Mouse (Mus musculus) hindbrain, embryonic 10.5 days (tissue): ENCODE measurements around the gene Rnf5. TPM values are rescaled to one million over a fixed set of nuclear protein-coding genes. Genes with fewer than 3 reads are reported as not detected.

Experiments
- DNase-seq: peaks from one replicate; pipeline ENCODE4 v3.0.0-alpha.2; 2017; ENCODE audit warnings: low spot score
- H3K27ac ChIP-seq: fragments of 300-500 bp; sonication (generic); 2 replicates; pipeline ENCODE4 v1.5.1; 2016; ENCODE audit warnings: mild to moderate bottlenecking, moderate library complexity
- H3K27me3 ChIP-seq: fragments of 300-500 bp; sonication (generic); 2 replicates; pipeline ENCODE4 v1.6.1; 2016; ENCODE audit warnings: mild to moderate bottlenecking; ENCODE audit not compliant: poor library complexity, insufficient read depth, severe bottlenecking
- H3K36me3 ChIP-seq: fragments of 300-500 bp; sonication (generic); 2 replicates; pipeline ENCODE4 v1.6.1; 2016; ENCODE audit warnings: mild to moderate bottlenecking, moderate library complexity
- H3K4me1 ChIP-seq: fragments of 300-500 bp; sonication (generic); replicated peaks from 2 replicates; pipeline ENCODE4 v1.6.1; 2016; ENCODE audit warnings: mild to moderate bottlenecking
- H3K4me3 ChIP-seq: fragments of 300-500 bp; sonication (generic); 2 replicates; pipeline ENCODE4 v1.5.1; 2016; ENCODE audit warnings: mild to moderate bottlenecking, moderate library complexity
- H3K9me3 ChIP-seq: fragments of 300-500 bp; sonication (generic); 2 replicates; pipeline ENCODE4 v1.6.1; 2016; ENCODE audit warnings: mild to moderate bottlenecking, moderate library complexity
- WGBS: fragments of 180-500 bp; shearing (Covaris S2); methylation state at CpG from one replicate; pipeline ENCODE4 v1.1.7; 2016; 5-methylcytosine and 5-hydroxymethylcytosine counted together
- polyA plus RNA-seq: library from polyadenylated mRNA; unstranded; fragments of >200 nt; fragmentation: Nextera tagmentation; extraction: Ambion mirVana; gene quantifications from 2 replicates; pipeline ENCODE4 v1.2.1, GENCODE M21; 2016

Gene Rnf5
- 202 and 223 TPM in 2 replicates for polyA plus RNA-seq

DNA sequence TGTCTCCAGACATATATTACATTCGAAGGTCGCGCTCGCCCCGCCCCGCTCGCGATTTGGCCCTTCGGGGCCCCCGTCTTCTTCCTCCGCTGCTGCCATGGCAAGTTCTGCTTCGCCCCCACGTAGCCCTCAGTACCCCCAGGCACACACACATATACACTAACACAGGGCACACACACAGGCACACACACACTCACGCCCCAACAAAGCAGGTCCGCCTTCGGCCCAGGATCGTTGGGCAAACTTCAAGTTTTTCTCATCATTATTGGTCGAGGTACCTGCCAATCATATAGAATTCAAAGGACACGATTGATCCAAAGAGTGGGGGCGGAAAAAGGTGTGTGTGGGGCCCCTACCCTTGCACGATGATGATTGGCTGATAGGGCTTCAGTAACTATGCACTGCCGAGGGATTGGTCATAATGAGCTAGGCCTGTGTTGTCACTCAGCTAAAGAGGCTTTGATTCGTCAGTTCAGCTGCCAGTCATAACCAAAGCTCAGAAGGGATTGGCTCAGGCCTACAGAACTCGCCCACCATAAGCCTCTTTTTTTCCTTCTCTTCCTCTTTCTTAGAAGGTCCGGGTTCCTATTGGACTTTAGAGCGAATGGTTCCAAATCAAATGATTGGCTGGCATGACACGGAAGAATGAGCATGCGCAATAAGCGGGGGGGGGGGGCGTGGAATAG is at the start of gene Rnf5:
Rnf5 (minus strand) TSS at position 316 of the 686 bp plus-strand sequence.
- H3K4me1 ChIP-seq: peaks cover 70% of the 10 kb centered on the region
- under 1% methylated on average over 30 of the region's 30 CpGs for WGBS
- H3K9me3 ChIP-seq: no peaks in the 10 kb centered on the region

DNA sequence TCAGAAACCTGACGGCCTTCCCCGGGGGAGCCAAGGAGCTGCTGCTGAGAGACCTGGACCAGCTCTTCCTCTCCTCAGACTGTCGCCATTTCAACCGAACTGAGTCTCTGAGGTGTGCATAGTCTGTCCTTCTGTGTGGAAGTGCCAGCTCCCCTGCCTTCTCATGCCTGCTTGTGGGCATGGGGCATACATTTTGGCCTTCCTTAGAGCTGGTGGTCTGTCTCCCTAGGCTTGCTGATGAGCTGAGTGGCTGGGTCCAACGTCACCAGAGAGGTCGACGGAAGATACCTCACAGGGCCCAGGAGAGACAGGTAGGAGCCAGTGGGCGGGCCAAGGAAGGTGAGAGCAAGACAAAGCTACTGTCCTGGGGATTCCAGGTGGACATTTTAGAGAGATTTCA is 49.5 kb upstream of the Rnf5 start:
- Histone ChIP-seq H3K4me1 (peaks cover 43% of the 10 kb centered on the region), H3K27ac (no peak overlapping the region), H3K36me3 (peaks cover 73% of the 10 kb centered on the region), H3K4me3 (no peak overlapping the region), H3K27me3 (no peaks in the 10 kb centered on the region), H3K9me3 (no peaks in the 10 kb centered on the region)
- no peak for DNase-seq
- 92% methylated on average over 8 of the region's 8 CpGs for WGBS

More for the DNA sequence above, at the start of gene Rnf5:
- no peak for DNase-seq
- Histone ChIP-seq H3K27ac (peak within 1 kb of the TSS; percentile 97), H3K27me3 (no peaks in the 10 kb centered on the region), H3K36me3 (peaks cover 42% of the 10 kb centered on the region), H3K4me3 (peak within 1 kb of the TSS; percentile 100)

DNA sequence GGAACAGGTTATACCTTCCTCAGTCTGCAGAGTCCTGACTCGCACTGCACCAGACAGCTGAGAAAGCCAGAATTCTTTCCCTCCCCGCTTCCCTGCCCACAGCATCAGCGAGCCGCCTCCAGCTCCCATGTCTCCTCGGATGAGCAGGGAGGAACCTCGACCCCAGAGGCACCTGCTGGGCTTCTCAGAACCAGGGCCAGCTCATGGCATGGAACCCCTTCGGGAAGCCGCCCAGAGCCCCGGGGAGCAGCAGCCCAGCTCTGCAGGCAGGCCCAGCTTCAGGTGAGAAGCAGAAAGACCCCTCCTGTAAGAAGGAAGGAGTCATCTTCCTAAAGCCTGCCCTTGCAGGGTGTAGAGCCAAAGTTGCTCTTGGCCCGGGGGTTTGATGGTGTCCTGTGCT is 49.1 kb upstream of the Rnf5 start:
- 93% methylated on average over 10 of the region's 10 CpGs for WGBS
- peaks cover 46% of the 10 kb centered on the region for H3K4me1 ChIP-seq
- H3K36me3 ChIP-seq: peaks cover 73% of the 10 kb centered on the region
- DNase-seq: no peak
- no peak overlapping the region for H3K4me3 ChIP-seq
- H3K27me3 ChIP-seq: no peaks in the 10 kb centered on the region
- H3K9me3 ChIP-seq: no peaks in the 10 kb centered on the region
- H3K27ac ChIP-seq: no peak overlapping the region

DNA sequence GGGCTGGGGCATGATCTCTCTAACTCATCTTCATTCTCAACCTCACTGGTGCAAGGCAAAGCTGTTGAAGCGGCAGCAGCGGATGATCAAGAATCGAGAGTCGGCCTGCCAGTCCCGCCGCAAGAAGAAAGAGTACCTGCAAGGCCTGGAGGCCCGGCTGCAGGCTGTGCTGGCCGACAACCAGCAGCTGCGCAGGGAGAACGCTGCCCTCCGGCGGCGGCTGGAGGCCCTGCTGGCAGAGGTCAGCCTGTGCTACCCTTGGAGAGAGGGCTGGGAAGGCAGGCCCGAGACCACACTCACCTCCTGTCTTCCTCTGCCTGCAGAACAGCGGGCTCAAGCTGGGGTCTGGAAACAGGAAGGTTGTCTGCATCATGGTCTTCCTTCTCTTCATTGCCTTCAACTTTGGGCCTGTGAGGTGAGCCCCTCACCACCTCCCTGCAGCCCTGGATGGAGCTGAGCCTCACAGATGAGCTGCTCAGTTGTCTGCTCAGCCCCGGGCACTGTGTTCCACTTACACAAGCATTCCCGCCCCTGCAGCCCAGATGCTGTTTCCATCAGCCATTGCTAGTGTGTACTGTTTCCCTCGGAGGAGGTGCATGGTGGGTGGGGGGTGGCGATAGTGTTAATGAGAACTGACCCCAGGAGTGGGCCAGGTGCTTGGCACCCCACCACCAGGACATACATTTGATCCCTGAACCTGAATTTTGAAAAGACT is 48.2 kb upstream of the Rnf5 start:
- Histone ChIP-seq H3K4me3 (0 out of 2 replicates have a peak overlapping the region, but pooled peaks have one; percentile 21), H3K27me3 (no peaks in the 10 kb centered on the region), H3K27ac (no peak overlapping the region), H3K4me1 (peaks cover 41% of the 10 kb centered on the region), H3K36me3 (peaks cover 73% of the 10 kb centered on the region), H3K9me3 (no peaks in the 10 kb centered on the region)
- WGBS: 54% methylated on average over 19 of the region's 19 CpGs
- DNase-seq: peak; percentile 60

DNA sequence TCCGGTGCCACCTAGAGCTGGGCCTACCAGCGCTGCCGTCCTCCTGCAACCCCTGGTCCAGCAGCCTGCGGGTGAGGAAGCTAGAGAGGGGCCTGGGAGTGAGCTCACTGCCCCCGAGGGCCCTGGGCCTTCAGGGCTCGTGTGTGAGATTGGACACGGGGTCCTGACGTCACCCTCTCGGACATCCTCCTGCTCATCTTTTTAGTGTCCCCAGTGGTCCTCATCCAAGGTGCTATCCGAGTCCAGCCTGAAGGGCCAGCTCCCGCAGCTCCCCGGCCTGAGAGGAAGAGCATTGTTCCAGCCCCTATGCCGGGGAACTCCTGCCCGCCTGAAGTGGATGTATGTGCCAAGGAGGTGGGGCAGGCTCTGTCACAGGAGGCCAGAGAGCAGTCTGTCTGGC is 47.3 kb upstream of the Rnf5 start:
- Histone ChIP-seq H3K36me3 (peaks cover 79% of the 10 kb centered on the region), H3K27me3 (no peaks in the 10 kb centered on the region), H3K27ac (no peak overlapping the region), H3K4me3 (no peak overlapping the region), H3K9me3 (no peaks in the 10 kb centered on the region), H3K4me1 (peaks cover 40% of the 10 kb centered on the region)
- WGBS: 91% methylated on average over 14 of the region's 14 CpGs
- DNase-seq: no peak

DNA sequence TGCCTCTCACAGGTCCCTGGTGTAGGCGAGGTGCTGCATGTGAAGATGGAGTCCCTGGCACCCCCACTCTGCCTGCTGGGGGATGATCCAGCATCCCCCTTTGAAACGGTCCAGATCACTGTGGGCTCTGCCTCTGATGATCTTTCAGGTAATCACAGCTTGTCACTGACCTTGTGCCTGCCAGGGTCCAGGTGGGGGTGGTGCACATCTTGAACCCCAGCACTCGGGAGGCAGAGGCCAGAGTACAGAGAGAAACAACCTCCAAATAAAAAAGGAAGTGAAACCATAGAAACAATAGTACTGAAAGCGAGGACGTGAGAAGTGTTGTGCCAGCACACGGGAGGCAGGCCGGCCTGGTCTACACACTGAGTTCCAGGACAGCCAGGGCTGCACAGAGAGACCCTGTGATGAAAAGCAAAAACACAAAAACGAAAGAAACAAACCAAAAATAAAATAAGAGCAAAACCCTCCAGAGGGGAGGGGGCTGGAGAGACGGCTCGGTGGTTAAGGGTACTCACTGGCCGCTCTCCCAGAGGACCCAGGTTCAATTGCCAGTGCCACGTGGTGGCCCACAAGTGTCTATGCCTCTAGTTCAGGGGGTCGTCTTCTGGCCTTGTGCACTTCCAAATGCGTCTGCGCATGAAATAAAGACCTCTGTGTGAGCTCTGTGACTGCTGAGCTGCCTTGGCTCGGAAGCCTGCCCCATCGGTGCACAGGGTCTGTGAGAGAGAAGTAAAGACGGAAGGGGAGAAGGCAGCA is 45.8 kb upstream of the Rnf5 start:
- no peak overlapping the region for H3K4me3 ChIP-seq
- peaks cover 69% of the 10 kb centered on the region for H3K36me3 ChIP-seq

DNA sequence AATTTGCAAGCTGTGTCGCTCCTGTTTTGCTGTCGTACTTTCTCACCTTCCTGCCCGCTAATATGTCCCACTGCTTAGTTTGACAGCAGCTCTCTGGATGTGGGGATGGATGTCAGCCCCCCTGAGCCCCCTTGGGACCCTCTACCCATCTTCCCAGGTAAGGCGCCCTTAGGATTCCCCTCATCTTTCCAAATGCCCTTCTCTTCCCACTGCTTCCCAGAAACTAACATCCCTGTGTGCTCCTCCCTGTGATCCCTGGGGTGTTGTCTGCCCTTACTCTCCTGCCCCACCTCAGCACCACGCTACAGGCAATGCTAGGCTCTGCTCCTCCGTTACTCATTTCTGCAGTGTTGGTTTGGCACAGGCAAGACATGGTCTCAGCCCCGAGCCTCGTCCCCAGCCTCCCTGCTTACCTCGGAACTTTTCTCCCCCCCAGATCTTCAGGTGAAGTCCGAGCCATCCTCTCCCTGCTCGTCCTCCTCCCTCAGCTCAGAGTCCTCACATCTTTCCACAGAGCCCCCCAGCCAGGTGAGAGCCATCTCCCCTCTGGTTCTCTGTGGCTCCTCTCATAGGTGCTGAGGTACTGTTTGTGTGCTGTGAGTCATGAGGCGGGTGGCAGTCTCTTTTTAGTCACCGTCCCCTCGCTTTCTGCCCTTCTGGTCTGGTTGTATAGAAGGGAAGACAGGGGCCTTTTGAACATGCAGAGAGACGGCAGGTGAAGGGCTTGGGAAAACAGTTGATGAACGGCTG is 44.8 kb upstream of the Rnf5 start:
- no peaks in the 10 kb centered on the region for H3K27me3 ChIP-seq
- H3K4me1 ChIP-seq: peaks cover 41% of the 10 kb centered on the region
- no peaks in the 10 kb centered on the region for H3K9me3 ChIP-seq
- H3K4me3 ChIP-seq: peak overlapping the region; percentile 98
- no peak overlapping the region for H3K27ac ChIP-seq
- H3K36me3 ChIP-seq: peaks cover 59% of the 10 kb centered on the region
- DNase-seq: no peak
- WGBS: 85% methylated on average over 16 of the region's 16 CpGs

More for the DNA sequence above, 45.8 kb upstream of the Rnf5 start:
- DNase-seq: no peak
- Histone ChIP-seq H3K27ac (no peak overlapping the region), H3K27me3 (no peaks in the 10 kb centered on the region), H3K9me3 (no peaks in the 10 kb centered on the region), H3K4me1 (peaks cover 44% of the 10 kb centered on the region)
- WGBS: 88% methylated on average over 18 of the region's 18 CpGs

DNA sequence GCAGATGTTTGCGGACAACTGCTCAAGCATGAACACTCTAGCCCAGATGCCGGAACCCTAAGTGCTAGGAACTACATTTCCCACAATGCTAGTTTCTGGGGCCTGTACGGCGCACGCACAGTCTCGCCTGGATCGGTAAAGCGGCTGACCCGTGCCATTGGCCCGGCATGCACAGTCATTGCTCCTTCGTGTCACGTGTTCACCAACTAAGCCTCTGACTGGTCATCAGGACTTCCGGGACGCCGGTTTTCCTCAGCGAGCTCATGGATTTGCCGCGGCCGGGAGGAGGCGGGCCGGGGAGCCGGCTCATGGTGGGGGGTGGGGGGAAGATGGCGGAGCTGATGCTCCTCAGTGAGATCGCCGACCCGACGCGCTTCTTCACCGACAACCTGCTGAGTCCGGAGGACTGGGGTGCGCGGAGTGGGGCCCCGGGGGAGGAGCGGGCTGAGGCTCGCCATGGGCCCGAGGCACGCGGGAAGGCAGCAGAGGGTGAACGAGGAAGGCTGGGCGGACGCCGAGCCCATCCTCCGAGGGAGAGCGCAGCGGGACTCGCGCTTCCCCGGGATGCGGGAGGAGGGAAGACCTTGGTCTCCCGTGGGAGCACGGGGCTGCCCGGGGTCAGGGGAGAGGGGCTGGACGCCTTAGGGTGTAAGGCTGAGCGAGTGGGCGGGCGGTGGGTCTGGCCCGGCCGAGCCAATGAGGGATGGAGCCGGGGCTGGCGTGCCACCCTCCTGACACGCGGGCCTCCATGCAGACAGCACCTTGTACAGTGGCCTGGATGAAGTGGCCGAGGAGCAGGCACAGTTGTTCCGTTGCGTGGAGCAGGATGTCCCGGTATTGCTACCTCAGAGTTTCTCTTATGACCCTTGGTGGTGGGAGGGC is 43.7 kb upstream of the Rnf5 start, which contains the start of gene Atf6b:
Atf6b (plus strand) TSS at position 241 of the 882 bp plus-strand sequence.
- 1% methylated on average over 66 of the region's 66 CpGs for WGBS
- peak within 1 kb of the TSS; percentile 98 for H3K4me3 ChIP-seq
- peaks cover 41% of the 10 kb centered on the region for H3K4me1 ChIP-seq
- peak; percentile 97 for DNase-seq
- peaks cover 47% of the 10 kb centered on the region for H3K36me3 ChIP-seq
- H3K27me3 ChIP-seq: no peaks in the 10 kb centered on the region
- peak within 1 kb of the TSS; percentile 96 for H3K27ac ChIP-seq
- H3K9me3 ChIP-seq: no peaks in the 10 kb centered on the region

DNA sequence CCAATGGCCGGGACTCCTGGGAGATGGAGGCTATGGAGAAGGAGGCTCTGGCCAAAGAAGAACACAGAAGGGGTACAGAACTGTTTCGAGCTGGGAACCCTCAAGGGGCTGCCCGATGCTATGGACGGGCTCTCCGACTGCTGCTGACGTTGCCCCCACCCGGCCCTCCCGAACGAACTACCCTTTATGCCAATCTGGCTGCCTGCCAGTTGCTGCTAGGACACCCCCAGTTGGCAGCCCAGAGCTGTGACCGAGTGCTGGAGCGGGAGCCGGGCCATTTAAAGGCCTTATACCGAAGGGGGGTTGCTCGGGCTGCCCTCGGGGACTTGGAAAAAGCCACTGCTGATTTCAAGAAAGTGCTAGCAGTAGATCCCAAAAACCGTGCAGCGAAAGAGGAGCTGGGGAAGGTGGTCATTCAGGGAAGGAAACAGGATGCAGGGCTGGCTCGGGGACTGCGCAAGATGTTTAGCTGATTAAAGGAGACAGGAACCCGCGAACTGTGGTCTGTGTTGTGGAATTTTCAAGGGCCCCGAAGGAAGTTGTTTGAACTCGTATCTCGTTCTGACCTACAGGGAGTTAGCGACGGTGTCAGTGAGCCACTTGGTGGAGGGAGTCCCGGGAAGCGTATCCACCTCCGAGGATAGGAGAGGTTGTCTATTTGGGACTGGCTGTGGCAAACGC is 42.5 kb upstream of the Rnf5 start:
- H3K4me1 ChIP-seq: peaks cover 48% of the 10 kb centered on the region
- H3K9me3 ChIP-seq: no peaks in the 10 kb centered on the region
- H3K27ac ChIP-seq: no peak overlapping the region
- no peak for DNase-seq
- H3K36me3 ChIP-seq: peaks cover 36% of the 10 kb centered on the region
- H3K27me3 ChIP-seq: no peaks in the 10 kb centered on the region
- peak overlapping the region; percentile 98 for H3K4me3 ChIP-seq
- 94% methylated on average over 30 of the region's 30 CpGs for WGBS

DNA sequence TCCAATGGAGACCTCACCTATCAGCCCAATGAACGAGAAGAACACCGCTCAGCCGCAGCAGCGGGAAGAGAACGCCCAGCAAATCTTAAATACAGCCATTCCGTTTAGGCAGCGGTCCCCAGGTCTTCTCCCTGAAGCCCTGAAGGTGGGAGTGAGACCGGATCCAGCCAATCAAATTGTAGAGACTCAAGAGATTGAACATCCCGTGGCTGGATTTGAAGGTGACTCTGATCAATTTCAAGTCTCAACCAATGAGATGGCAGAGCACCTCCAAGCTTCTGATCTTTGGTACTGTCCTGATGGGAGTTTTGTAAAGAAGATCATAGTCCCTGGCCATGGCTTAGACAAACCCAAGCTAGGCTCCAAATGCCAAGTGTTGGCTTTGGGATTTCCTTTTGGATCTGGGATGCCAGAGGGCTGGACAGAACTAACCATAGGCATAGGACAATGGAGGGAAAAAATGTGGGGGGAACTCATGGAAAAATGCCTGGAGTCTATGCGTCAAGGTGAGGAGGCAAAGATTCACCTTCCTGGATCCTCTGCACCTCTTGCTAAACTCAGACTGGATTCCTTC is 41.9 kb upstream of the Rnf5 start:
- Histone ChIP-seq H3K9me3 (no peaks in the 10 kb centered on the region), H3K27me3 (no peaks in the 10 kb centered on the region), H3K36me3 (peaks cover 29% of the 10 kb centered on the region), H3K4me1 (peaks cover 54% of the 10 kb centered on the region), H3K27ac (peak overlapping the region; percentile 87), H3K4me3 (peak overlapping the region; percentile 70)
- WGBS: 44% methylated on average over 10 of the region's 10 CpGs
- DNase-seq: no peak

DNA sequence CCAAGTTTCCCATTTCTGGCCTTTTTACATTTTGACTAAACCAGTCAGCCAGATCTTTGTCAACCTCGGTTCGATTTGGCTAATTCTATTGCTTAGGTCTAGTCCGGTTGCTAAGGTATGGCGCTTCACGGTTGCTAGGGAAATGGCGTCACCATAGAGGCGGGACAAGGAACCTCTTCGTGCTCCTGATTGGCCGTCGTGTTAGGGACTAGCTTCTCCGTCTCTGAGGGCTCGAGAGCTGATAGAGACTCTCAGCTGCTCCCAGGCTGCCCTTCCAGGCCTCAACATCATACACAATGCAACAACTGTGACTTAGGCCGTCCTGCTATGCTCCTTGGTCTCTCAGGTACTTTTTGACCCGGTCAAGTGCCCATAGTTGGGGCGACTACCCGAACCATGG is 41.1 kb upstream of the Rnf5 start, which contains the start of gene Fkbpl:
Fkbpl (plus strand) TSS at position 157 of the 400 bp plus-strand sequence.
- Histone ChIP-seq H3K4me1 (peaks cover 61% of the 10 kb centered on the region), H3K4me3 (peak within 1 kb of the TSS; percentile 70), H3K27me3 (no peaks in the 10 kb centered on the region), H3K27ac (peak within 1 kb of the TSS; percentile 87), H3K36me3 (peaks cover 22% of the 10 kb centered on the region), H3K9me3 (no peaks in the 10 kb centered on the region)
- WGBS: 1% methylated on average over 16 of the region's 16 CpGs
- peak; percentile 94 for DNase-seq
